Mouse (Mus musculus) adipocyte (in vitro differentiated cells): ENCODE results near the gene Ebf1.

Source experiments
- DNase-seq: peaks from one replicate; pipeline ENCODE4 v3.0.0-alpha.2; 2016; ENCODE audit warnings: low spot score

The Ebf1 gene

GRCm38 (mm10) chr11:44738820-44739219, 121.7 kb downstream of the Ebf1 start:
- no peak for DNase-seq

GRCm38 (mm10) chr11:44740278-44741041, 123.3 kb downstream of the Ebf1 start:
- peak; percentile 8 for DNase-seq

- DNase-seq = no peak
Observed at GRCm38 (mm10) chr11:44741042-44741491, 124.0 kb downstream of the Ebf1 start.

GRCm38 (mm10) chr11:44744446-44744845, 127.3 kb downstream of the Ebf1 start:
- DNase-seq = no peak

GRCm38 (mm10) chr11:44745946-44746345, 128.8 kb downstream of the Ebf1 start:
- DNase-seq = no peak

GRCm38 (mm10) chr11:44746731-44747130, 129.6 kb downstream of the Ebf1 start:
- no peak for DNase-seq

GRCm38 (mm10) chr11:44749309-44749708, 132.2 kb downstream of the Ebf1 start:
- no peak for DNase-seq

- DNase-seq = no peak
Observed at GRCm38 (mm10) chr11:44754336-44754735, 137.2 kb downstream of the Ebf1 start.

GRCm38 (mm10) chr11:44756321-44756720, 139.2 kb downstream of the Ebf1 start:
- DNase-seq = peak; percentile 45

- no peak for DNase-seq
Observed at GRCm38 (mm10) chr11:44758857-44759256, 141.7 kb downstream of the Ebf1 start.

GRCm38 (mm10) chr11:44761128-44761996, 144.2 kb downstream of the Ebf1 start:
- no peak for DNase-seq

GRCm38 (mm10) chr11:44763992-44764835, 147.1 kb downstream of the Ebf1 start:
- DNase-seq = no peak

GRCm38 (mm10) chr11:44764988-44765387, 147.9 kb downstream of the Ebf1 start:
- no peak for DNase-seq

- no peak for DNase-seq
Observed at GRCm38 (mm10) chr11:44766246-44766645, 149.1 kb downstream of the Ebf1 start.

GRCm38 (mm10) chr11:44767322-44767721, 150.2 kb downstream of the Ebf1 start:
- no peak for DNase-seq

- peak; percentile 80 for DNase-seq
Observed at GRCm38 (mm10) chr11:44768346-44768745, 151.2 kb downstream of the Ebf1 start.

- DNase-seq = no peak
Observed at GRCm38 (mm10) chr11:44770989-44771564, 154.0 kb downstream of the Ebf1 start.

- peak; percentile 33 for DNase-seq
Observed at GRCm38 (mm10) chr11:44774411-44774810, 157.3 kb downstream of the Ebf1 start.

GRCm38 (mm10) chr11:44775549-44775948, 158.4 kb downstream of the Ebf1 start:
- no peak for DNase-seq

GRCm38 (mm10) chr11:44776556-44776955, 159.4 kb downstream of the Ebf1 start:
- DNase-seq = no peak
